Mouse (Mus musculus): Measurements from ENCODE around the gene 1700012A03Rik. TPM values are rescaled to one million over a fixed set of nuclear protein-coding genes. Genes with fewer than 3 reads are reported as not detected.

The 1700012A03Rik gene
- total RNA-seq, 1 experiment from 2014 or later = not detected

GRCm38 (mm10) chr6:32093312-32093711, 43.3 kb downstream of the 1700012A03Rik start:
- no peak for DNase-seq

GRCm38 (mm10) chr6:32105547-32106275, 55.7 kb downstream of the 1700012A03Rik start:
- DNase-seq = no peak
